Mouse (Mus musculus) olfactory bulb, adult 2 months (tissue): ENCODE results near the gene Sirt5.

Source experiments
- CTCF ChIP-seq: fragments of 200-500 bp; IDR thresholded peaks from 2 replicates; pipeline ENCODE4 v1.5.1; 2012; ENCODE audit warnings: low read depth, mild to moderate bottlenecking, low read length, moderate library complexity; ENCODE audit not compliant: insufficient read depth
- POLR2A ChIP-seq: fragments of 200-500 bp; IDR thresholded peaks from 2 replicates; pipeline ENCODE4 v1.6.1; 2012; ENCODE audit warnings: mild to moderate bottlenecking, low read depth, low read length, moderate library complexity; ENCODE audit not compliant: insufficient read depth

- TF ChIP-seq CTCF (no peak), POLR2A (no peak)
These were observed 47.0 kb downstream of the Sirt5 start for GRCm38 (mm10) chr13:43412311-43412710.
